Mouse (Mus musculus) retina, adult 2 months (tissue): Measurements from ENCODE around the gene Celf3.

Experiments used
- DNase-seq: peaks from one replicate; pipeline ENCODE4 v3.0.0-alpha.2; 2012; ENCODE audit warnings: low read depth, low spot score

The Celf3 gene

DNA sequence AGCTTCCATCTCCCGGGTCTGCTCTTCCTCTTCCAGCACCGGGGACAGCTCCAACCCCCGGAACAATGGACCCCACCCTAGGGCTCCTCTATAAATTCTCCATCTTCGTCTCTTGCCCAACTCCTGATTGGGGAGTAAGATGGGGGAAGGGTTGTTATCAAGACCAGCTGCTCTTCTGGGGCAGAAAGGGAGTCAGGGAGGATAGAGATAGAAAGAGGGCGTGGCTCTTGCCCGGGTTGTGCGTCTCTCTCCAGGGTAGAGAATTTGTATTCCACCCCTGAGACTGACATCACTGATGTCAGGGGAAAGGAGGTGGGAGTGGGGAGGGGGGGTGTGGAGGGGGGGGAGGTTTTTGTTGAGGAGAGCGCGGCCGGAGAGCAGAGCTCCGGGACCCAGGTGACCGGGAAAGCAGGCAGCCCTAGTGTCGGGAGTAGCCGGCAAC lies at the start of gene Celf3:
Celf3 (plus strand) TSS at position 315 of the 442 bp plus-strand sequence.
- DNase-seq = no peak

DNA sequence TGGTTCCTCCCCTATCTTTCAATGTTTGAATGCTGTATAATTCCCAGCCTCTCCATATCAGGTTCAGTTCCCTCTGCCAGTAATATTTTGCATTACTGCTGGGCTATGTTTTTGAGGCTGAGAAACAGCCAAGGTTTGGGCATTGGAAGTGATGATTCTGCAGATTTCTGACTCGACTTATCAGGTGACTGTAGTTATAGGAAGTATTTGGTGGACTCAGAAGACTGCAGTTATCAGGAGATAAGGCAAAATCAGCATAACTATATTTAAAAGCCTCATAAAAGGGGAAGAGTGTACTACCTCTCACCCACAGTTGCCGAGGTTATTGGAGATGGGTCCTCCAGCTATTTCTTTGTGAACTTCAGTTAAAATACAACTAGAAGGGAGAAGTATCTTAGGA lies 47.1 kb upstream of the Celf3 start:
- no peak for DNase-seq

DNA sequence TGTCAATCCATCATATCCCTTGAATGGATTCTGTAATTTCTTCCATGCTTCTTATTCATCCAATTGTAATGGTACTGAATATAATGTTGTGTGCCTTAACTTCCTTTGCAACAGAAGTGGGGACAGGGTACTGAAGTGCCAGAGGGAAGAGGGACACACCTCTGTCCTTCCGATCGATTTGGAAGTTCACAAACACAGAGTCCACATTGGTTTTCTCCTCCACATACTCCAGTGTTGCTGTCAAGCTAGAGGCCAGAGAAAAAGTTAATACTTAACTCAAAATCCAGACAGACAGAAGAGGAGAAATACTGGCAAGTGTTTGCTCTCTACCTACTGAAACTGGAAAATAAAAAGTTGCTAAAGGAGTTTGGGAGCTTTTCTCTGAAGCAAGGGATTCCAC lies 43.8 kb upstream of the Celf3 start:
- DNase-seq = no peak

DNA sequence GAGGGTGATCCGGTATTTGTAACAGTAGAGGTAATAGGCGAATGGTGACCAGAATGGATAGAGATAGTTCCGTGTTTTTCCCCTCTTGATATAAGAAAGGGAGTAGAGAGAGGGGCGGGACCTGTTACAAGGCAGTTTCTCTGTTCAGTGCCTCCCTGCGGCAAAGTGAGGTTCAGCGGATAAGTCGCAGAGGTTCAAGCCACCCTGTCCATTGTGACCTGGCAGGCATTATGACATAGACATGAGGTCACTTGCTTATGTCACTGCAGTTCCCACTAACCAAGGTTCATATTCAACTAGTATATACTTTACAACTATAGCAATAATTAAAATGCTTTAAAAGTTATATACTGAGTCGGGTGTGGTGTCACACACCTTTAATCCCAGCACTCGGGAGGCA lies 41.7 kb upstream of the Celf3 start:
- DNase-seq = no peak

DNA sequence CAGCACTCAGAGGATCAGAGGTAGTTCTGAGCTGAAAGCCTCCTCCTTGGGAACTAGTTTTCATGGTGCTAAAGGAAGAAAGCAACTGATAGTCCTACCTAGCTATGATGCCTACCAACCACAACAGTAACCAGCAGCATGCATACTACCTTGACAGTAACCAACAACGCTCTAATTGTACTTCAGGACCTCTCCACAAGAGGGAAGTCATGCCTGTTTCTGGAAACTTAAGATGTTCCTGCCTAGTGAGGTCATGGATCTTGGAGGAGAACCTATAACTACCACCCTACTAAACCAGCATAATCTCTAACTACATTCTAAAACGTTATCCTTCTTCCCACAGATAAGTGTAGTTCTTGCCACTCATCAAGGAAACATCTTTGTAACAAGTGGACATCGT lies 36.9 kb upstream of the Celf3 start:
- DNase-seq = no peak

DNA sequence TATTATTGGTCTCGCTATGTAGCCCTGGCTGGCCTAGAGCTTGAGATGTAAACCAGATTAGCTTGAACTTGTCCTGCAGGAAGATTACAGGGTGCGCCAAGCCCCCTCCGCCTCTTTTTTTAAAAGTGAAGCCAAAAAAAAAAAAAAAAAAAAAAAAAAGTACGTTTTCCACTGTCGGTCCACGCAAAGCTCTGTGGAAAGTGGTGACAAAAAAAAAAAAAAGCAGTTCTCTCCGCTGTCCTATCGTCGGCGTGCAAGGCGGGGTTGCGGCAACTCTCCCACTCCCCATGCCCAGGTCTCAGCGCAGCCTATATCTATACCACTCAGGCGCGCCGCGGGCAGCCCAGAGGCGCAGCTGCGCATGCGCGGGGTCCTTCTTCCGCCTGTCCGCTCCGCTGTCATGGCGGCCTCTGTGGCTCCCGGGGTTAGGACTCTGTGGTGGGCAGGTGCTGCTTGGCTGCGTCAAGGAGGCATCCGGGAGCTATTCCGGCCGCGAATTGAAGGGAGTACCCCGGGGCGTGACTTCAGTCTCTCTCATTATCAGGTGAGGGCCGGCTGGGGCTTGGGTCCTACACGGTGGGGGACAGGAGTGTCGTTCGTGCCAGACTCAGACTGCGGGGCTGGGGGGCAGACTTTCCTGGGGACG lies 35.0 kb upstream of the Celf3 start, which contains the start of gene Mrpl9:
Mrpl9 (plus strand) TSS at position 368 of the 646 bp plus-strand sequence.
- DNase-seq = peak; percentile 85

DNA sequence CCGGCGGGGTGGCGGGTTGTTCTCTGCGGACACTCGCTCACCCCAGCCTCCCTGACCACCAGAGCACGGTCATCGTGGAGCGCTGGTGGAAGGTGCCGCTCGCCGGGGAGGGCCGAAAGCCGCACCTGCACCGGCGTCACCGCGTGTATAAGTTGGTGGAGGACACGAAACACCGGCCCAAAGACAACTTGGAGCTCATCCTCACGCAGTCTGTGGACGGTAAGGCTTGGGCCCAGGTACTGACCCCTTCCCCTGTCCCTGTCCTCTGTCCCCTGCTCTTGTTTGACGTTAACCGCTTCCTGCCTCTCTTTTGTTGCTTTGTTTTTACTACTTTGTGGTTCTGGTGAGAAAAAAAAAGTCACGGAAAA lies 34.5 kb upstream of the Celf3 start, which contains the start of gene Oaz3:
Oaz3 (minus strand) TSS at position 319 of the 368 bp plus-strand sequence.
- no peak for DNase-seq

DNA sequence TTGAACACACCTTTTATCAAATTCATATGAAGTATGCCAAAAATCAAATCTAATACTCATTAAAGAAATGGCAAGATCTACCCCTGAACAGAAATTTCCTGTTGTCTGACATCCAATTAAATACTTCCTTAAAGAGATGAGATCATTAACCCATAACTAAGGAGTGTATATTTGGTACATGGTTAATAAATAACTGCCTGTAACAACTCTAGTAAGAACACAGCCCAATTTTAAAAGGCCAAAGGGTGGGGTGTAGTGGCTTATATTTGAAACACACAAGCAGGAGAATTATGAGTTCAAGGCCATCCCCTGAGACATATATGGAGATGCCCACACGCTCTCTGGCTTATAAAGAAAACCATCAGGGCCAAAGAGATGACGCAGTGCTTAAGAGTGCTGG lies 28.7 kb upstream of the Celf3 start:
- no peak for DNase-seq

DNA sequence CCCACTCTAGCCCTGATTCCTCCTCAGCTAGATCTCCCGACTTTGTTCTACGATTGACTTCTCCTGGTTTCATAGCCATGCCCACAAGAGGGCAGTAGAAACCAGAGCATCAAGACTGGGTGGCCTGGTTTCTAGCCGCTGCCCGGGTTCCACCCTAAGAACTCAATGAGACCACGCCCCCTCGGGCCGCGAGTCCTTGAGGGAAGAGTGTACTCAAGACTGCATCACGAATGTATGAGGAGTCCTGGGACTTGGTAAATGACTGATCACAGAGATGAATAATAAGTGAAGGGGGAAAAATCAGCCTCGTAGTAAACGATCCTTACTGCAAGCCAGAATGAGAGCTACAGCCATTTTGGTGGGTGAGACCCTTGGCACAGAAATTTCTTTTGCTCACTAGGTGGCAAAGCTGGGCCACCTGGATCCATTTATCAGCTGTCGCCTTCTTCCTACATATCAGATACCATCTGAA lies 21.5 kb upstream of the Celf3 start:
- DNase-seq = peak; percentile 73

DNA sequence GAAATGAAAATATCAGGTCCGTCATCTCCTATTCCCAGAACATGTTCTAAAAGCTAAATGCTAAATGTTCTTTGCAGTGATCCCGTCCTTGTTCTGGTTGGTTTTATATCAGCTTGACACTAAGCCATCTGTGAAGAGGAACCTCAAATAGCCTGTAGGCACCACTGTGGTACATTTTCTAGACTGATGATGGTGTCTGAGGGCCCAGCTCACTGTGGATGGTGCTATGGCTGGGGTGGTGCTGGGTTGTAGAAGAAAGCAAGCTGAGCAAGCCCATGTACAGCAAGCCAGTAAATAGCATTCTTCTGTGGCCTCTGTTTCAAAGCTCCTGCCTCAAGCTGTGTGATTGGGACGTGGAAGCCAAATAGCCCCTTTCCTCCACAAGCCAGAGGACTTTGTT lies 21.0 kb upstream of the Celf3 start:
- DNase-seq = no peak

DNA sequence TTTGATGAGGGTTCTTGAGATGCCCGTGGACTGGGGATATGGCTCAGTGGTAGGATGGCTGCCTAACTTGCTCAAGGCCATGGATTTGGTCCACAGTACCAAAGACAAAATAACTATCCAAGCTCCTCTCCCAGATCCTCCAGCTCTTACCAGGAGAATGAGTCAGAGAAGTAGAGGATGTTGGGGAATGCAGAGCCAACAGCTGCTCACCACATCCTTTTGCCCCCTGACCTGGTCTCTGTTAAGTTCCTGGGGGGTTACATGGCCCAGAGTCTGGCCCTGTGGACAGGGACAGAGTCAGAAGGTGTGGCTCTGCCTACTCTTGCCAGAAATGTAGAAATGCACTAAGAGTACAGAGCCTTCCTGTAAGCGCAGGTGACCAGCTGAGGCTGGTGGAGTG lies 18.3 kb upstream of the Celf3 start:
- DNase-seq = no peak

DNA sequence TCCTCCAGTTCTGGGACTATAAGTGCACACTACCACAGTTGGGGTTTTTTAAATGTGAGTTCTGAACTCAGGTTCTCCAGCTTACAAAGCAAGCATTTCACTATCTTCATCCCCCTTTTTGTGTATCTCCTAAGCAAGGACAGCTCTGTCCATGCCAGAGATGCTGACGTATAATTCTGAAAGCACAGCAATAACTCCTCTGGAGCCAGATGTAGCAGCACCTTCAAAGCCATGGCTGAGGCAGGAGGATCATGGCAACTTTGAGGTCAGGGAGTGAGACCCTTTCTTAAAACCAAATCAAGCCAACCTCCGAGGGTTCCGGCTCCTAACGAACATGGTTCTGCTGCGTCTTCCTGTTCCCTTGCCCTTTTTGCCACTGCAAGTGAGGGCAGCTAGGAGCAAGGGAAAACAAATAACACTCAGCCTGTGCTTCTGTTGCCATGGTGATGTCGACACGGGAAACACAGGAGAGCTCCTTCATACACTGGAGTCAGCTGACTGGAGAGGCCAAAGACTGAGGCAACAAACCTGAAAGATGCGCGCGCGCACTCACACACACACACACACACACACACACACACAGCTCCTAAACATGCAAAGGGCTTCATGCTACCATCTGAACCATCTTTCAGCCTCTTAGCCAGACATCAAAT lies 14.0 kb upstream of the Celf3 start:
- DNase-seq = no peak

DNA sequence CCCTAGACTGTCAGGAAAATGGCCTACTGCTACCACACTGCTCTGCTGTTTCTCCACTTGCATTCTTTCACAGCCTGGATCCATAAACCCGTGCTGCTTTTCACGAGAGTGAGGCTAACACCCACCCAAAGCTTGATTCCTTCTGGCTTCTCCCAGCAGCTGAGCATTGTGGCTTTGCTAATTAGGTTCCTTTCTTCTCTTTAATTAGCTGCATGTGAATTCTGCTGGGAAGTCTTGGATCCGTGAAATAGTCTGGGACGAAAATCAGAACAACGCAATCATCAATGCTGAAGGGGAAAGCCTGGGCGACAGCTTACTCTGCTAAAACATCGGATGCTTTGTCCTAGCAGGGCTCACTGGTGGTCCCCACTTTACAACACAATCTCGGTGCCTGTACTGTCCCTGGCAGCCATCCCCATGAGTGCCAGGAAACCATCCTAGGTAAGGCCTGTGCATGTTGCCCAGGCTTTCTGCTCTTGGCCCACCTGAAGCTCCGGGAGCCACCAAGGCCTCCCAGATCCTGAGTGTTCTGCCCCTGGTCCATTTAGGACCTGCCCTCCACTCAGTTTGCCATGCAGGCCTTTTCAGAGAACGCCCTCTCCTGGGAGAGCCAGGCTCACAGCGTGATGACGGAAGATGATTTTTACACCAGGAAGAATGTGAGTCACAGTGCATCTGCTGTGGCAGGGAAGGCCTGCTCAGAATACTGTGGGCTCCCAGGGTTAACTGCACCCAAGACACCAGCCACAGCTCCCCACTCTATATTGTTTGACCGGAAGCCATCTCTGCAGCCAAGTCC lies 12.3 kb upstream of the Celf3 start:
- DNase-seq = no peak

DNA sequence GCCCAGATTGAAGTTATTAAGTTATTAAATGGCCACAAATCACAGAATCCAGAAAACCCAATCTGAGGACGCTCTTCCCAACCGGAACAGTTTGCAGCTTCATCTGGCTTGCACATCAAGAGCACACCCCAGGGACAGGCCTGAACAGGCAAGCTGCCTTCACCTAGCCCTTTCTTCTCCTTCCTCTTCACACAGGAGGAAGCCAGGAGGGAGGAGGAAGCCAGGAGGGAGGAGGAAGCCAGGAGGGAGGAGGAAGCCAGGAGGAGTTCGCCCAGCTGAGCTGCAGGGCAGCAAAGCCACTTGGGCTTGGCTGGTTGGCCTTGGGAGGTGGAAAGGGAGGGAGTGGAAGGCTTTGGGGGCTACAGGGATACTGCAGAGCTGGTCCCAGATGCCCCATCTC lies 9.2 kb upstream of the Celf3 start:
- no peak for DNase-seq

DNA sequence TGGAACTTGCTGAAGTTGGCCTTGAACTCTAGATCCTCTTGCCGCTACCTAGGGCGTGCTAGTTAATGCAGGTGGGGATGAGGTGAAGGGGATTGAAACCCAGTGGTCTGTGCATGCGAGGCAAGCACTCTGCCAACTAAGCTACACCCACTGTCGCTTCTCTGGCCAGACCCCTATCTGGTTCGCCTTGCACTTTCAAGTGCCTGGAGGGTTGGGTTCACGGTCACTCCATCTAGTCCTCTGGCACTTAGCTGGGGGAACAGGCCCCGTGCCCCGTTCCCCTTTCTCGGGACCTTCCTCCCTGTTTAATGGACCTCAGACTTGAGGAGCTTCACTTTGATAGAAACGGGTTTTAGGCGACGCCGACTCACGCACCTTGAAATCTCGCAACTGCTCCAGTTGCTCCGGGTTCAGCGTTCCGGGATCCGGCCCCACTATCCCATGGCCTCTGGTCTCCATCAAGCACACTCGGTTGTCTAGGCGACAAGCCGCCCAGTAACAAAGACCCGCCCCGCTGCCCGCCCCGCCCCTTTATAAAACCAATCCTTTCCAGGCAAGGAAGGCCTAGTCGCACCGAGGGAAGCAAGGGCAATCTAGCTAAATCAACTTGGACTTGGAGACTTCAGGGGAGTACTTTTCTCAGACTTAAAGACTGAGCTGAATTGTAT lies 5.5 kb upstream of the Celf3 start:
- no peak for DNase-seq

DNA sequence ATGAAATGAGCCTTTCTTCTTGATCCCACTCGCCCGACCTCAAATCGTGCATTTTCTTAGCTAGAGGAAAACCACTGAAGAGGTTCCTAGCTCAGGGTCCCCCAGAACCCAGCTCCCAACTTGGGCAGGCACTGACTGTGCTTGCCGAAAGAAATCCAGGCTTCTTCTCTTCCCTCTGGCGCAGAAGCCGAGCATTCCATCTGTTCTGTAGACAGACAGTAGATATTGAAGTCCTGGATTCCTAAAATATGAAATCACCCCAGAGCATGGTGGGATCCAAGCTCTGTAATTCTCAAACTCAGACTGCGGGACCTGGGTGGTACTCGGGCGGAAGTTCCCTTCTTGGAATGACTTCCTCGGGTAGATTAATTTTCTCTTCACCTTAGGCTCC lies 5.0 kb upstream of the Celf3 start:
- DNase-seq = no peak

DNA sequence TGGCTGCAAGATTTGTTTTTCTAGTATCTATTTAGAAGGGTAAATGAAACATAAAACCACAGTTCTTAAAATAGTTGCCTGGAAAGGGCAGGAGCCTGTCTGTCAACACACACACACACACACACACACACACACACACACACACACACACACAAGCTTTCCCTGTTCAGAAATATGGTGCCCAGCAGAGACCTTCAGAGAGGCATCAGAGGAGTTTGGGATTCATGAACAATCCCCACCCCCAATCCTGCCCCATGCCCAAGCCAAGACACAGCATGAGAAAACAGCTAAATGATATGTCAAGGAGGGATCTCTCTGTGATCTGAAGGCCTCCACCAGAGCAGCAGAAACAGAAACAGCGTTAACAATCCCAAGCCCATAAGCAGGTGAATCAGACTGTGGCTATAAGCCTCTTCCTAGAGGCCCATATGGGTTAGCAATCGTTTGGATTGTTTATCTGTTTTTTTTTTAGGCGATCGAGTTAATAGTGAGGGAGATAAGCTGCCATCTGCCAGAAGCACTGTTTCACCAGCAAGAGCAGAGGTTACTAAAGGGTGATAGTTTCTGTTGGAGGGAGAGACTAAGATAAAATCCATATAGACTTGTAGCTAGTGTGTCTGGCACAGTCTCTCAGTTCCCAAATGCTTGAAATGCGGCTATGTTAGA lies 4.4 kb upstream of the Celf3 start:
- DNase-seq = no peak

DNA sequence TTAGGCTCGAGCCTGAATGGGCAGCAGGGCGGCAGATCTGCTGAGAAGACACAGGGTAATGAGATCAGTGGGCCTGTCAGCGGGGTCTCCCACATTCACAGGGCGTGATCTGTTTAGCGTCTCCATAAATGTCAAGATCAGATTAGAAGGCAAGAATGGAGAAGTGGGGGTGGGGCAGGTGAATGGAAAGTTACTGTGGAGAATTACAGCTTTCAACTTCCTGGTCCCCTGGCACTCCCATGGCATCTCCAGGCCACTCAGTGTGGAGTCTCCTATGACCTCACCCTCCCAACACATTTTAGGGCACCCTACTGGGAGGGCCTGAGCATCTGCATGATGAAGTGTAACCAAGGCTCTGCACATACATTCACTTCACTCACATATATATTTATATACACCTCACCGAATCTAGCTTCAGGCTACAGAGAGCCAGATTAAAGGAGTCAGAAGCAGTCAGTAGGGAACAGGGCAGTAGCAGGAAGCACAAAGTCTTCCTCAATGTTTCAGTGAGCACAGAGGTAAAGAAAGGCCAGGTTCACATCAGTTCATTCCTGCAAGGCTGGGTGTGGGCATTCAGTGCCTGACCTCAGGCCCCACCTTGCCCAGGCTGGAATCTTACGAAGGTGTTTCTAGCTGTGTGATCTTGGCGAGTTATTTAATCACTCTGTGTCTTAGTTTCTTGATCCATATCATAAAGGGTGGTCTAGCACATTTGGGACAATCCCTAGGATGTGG lies 1.6 kb upstream of the Celf3 start:
- no peak for DNase-seq

DNA sequence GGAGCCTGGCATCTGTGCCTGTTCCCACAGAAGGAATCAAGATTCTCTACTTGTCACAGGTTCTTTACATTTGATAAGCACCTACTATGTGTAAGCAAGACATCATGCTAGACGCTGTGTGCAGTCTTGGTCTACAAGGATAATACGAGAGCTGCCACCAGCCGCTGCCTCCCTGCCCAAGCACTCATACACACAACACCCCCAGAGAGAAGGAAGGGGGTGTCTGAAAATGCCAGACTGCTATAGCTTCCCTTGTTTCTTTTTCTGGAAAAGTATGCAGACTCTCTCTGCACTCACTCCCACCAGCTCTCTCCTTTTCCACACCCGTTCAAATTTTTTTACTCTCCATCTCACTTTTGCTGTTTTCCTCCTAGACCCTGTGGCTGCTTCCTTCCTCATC lies 651 bp upstream of the Celf3 start:
- DNase-seq = no peak

DNA sequence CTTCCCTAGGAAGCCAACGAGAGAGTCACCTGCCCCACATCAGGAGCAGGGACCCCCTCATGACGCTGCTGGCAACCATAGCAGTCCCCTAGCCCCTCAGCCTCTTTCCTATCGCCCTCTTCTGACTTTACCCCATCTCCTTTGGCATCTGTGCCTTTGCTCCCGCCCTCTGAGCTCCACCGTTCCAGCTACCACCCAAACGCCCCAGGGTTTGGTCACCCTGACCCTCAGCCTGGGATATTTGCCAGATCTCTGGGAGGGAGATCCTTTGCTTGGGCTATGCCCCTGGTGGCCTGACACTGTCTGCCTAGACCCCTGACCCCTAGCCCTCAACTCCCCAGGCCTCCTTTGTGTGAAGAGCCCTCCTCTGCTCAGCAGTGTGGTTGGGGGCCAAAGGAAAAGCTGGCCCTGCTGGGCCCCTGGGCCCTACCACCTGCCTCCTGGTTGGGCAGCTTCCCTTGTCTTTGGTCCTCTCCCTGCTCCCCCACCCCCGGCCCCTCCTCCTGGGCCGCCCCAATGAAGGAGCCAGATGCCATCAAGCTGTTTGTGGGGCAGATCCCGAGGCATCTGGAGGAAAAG lies 585 bp downstream of the Celf3 start:
- DNase-seq = no peak
